Mouse (Mus musculus): ENCODE measurements at regions not wholly inside any gene's neighbourhood (a gene's known extent, or its start where the extent isn't known, plus 50 kb on each side); places are given as distances from the start of the nearest gene placed in this dataset.

DNA sequence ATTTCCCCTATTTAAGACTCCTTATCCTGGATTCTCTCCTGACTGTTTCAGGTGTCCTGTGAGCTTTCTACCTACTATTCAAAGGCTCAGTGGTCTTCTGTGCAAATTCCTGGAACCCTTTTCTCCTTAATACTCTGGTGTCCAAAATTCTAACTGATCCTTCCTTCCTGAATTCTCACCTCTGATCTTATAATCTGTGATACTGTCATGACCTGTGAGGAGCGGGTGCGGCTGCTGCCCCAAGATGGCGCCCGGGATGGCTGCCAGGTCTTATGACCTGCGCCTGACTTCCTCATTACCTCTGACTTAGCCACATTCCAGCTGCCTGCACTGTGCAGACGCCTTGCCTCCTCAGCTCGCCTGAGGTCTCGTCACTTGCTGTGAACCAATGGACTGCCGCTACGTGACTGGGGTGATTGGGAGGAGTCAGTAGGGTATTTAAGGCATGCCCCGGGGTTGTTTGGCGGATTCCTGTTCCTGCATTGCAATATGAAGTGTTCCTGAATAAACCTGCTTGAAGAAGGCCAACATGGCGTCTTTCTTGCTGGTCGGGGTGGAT, 131.2 kb downstream of the Ptbp2 start:
- DNase-seq = no peak

- no peak for DNase-seq
These were observed 145.6 kb downstream of the Ptbp2 start for GRCm38 (mm10) chr3:119638633-119639032.

DNA sequence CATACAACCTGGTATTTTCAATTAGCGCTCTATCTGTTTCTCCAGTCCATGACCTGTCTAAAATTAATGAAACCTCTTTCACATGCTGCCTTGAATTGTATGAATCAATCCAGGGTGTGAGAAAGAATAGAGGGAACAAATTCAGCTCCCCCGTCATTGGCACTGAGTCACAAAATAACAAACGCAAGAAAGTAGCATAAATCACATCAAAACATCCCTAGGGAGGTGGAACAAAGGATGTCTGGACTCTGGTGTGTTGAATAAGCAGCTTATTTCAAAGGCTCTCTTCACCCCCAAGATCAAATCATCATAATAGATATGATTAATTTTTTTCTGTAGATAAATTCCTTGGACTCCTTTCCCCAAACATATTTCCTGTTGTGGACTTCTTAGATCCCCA, 148.6 kb downstream of the Ptbp2 start:
- DNase-seq = peak; percentile 7

GRCm38 (mm10) chr3:119633516-119633915, 150.8 kb downstream of the Ptbp2 start:
- no peak for DNase-seq

- DNase-seq = no peak
These were observed 178.2 kb downstream of the Ptbp2 start for GRCm38 (mm10) chr3:119606116-119606515.

DNA sequence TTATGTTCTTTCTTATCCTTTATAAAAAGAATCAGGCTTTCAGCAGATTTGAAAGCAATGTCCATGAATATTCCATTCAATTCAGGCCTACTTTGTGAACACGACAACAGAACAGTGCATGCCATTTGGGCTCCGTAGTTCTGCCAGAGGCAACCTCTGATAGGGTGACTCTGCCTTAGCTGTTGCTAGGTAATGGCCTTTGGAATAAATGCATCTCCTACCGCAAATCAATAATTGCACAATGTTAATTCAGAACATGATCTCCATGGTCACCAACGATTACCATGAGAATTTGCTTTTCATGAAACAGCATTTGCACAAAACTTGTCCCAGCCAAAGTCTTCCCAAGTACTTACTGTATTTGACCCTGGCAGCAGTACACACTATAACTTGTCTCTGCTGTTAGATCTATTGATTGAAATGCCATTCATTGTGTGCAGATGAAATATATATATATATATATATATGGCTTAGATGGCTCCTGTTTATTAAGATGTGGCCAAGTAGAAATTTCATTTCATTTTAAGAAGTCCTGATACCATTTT, 195.3 kb downstream of the Ptbp2 start:
- DNase-seq = no peak

GRCm38 (mm10) chr3:119587971-119588370, 196.3 kb downstream of the Ptbp2 start:
- peak; percentile 17 for DNase-seq

DNA sequence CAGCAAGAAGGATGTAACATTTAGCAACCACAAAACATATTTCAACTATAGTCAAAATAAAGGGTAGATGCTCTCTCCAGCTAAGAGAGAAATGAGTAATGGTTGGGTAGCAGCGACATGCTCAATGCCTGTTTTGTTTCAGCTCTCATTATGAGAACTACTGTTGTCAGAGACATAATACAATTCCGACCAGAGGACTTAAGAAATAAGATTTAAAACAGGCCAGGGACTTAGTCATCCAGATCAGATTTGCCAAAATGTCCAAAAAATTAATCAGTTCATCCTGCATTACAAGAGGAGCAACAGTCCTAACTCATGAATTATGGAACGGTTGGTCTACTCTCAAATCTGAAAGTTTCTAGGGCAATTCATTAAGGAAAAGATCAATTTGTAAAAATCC, 208.8 kb downstream of the Ptbp2 start:
- no peak for DNase-seq

- peak; percentile 8 for DNase-seq
These were observed 246.4 kb downstream of the Ptbp2 start for GRCm38 (mm10) chr3:119537884-119538283.

GRCm38 (mm10) chr3:119524510-119525123, 259.6 kb downstream of the Ptbp2 start:
- DNase-seq = no peak

- no peak for DNase-seq
These were observed 271.7 kb downstream of the Ptbp2 start for GRCm38 (mm10) chr3:119512596-119512995.

DNA sequence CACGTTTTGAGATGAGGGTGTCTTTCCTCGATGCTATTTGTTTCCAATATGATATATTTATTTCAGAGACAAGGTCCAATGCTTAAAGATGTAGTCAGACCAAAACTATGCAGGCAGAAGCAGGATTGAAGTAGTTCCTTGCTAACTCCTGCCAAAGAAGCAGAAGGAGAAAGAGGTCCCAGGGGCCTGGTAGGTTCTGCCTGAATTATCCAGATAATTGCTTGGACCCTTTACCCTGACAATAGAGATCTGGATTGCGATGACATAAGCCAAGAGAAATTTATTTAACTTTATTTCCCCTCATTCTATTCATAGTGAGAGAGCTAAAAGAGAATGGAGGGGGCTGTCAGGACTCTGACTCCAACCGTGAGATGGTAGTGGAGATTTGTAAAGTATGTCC, 275.1 kb downstream of the Ptbp2 start:
- DNase-seq = no peak

DNA sequence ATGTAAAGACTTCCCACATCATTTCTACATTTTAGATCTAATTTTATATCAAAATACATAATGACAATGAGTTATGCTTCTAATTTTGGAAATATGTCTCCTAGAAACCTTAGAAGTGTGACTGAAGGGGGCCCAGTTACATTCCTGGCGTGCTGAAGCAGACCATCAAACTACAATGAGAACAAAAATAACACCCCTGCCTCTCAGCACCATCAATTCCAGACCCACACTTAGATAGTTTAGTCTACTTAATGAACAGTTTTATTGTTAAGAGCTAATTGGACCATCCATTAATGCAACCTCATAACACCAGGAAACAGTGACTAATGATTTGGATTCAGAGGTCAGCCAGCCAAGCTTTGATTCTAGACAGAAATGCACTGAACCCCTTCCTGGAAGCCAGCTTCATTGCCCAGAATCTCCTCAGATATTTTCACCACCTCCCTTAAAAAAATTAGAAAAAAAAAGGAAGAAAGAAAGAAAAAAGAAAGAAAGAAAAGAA, 280.7 kb downstream of the Ptbp2 start:
- DNase-seq = no peak

- DNase-seq = peak; percentile 65
These were observed 285.6 kb downstream of the Ptbp2 start for GRCm38 (mm10) chr3:119498711-119499110.

- DNase-seq = no peak
These were observed 286.4 kb downstream of the Ptbp2 start for GRCm38 (mm10) chr3:119497880-119498279.

DNA sequence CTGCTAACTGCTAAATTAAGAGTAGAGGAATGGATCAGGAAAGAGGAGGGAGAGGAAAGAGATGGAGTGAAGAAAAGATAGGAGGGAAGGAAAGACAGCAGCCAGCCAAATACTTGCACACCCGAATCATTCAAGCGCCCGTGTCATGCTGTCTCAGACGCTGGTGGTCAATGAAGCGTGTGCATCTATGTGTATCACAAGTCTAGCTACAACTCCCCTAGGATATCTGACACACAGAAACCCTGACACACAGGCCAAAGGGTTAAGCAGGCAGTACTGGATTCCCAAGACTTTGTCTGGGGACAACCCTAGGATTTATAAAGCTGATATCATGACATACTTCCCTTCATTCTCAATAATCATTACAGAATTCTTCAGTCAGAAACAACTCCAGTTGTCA, 289.7 kb downstream of the Ptbp2 start:
- no peak for DNase-seq

DNA sequence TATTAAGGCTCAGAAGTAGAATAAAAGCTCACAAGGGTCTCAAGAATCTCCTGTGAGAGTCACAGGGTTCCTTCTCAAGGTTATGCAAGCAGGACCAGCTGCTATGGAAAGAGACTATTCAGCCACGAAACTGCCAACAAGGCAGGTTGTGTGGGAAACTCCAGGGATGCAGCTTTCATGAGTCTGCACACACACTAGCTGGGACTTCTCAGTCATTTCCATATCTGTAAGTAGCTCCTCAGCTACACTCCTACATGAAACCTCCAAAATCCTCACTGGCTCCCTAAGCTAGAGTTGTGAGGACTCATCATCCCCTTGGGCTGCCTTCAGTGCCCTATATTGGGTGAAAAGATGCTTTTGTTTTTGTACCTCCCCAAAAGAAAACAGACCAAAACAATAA, 291.6 kb downstream of the Ptbp2 start:
- DNase-seq = no peak

DNA sequence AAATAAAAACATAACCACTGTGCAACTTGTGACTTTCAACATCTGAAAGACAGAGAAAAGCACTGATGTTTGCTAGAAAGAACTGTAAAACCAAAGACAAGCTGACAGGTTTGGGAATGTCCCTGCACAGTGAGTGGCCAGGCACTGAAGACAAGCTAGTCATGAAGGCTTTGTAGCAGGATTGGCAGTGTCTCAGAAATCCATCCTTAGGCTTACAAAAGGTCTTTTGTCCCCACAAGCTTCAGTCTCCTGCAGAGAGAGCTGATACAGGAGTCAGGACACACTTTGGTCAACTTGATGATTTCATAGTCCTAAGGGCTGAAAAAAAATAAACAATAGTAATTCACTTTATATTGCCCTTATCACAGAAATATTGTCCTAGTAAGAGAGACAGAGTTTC, 294.9 kb downstream of the Ptbp2 start:
- no peak for DNase-seq

Measured in adrenal gland, postnatal 10 days (tissue).